13 mouse cellular contexts compared by ENCODE assay signal in genomic region chr11:98449921-98450771, GRCm38 (mm10). TPM values are rescaled to one million over a fixed set of nuclear protein-coding genes. Genes with fewer than 3 reads are reported as not detected.
DNase-seq lines count a peak whose midpoint lies in the region; ATAC-seq and TF ChIP-seq lines count a peak whose summit lies in the region.
"Had no signal": no experiment of that assay in that cellular context is flagged by ENCODE, and none has a peak within 500 bp of the region (broad histone marks: within the 10 kb centered on the region; RNA-seq: fewer than 3 reads in every experiment).

No protein-coding gene starts in this region.

- no peak for TF ChIP-seq CTCF in stomach, postnatal 0 days (IDR thresholded peaks at IDR 0.05; ENCODE audit: low read depth)

- WGBS in stomach, postnatal 0 days, result 69% methylated on average over 20 of the region's 20 CpGs

- TF ChIP-seq EP300 in stomach, postnatal 0 days (optimal IDR thresholded peaks at IDR 0.05), result no peak

- H3K9ac ChIP-seq in stomach, postnatal 0 days (ENCODE audit: low read length), result no peak overlapping the region
- H3K9ac ChIP-seq: hindbrain, embryonic 14.5 days; neural tube, embryonic 13.5 days had no signal

- no peak for ATAC-seq in stomach, postnatal 0 days (ENCODE audit: low FRiP score, low TSS enrichment)
- no peak for ATAC-seq in erythroblast, adult 5-6 weeks (replicated peaks; ENCODE audit: low FRiP score, poor library complexity, severe bottlenecking)
- ATAC-seq: Patski had no signal

- H3K27ac ChIP-seq in stomach, postnatal 0 days (replicated peaks), result no peak overlapping the region; the same call in 1 of the 2 replicates
- H3K27ac ChIP-seq: hindbrain, embryonic 14.5 days; neural tube, embryonic 13.5 days had no signal

- H3K4me3 ChIP-seq in stomach, postnatal 0 days (ENCODE audit: low read depth, low read length), result no peak overlapping the region
- H3K4me3 ChIP-seq: neural tube, embryonic 13.5 days had no signal

- H3K27me3 ChIP-seq in stomach, postnatal 0 days (ENCODE audit: control insufficient read depth, insufficient read depth, low read length), result no peaks in the 10 kb centered on the region
- H3K27me3 ChIP-seq: Patski had no signal

- no peaks in the 10 kb centered on the region; the same call in 1 of the 2 replicates for H3K4me1 ChIP-seq in stomach, postnatal 0 days (replicated peaks; ENCODE audit: control insufficient read depth, insufficient read depth)

- no peaks in the 10 kb centered on the region for H3K36me3 ChIP-seq in stomach, postnatal 0 days (ENCODE audit: control insufficient read depth, insufficient read depth, low read length)
- H3K36me3 ChIP-seq: neural tube, embryonic 13.5 days had no signal

- H3K4me2 ChIP-seq in stomach, postnatal 0 days (replicated peaks; ENCODE audit: low read depth), result 0 out of 2 replicates have a peak overlapping the region, but pooled peaks have one; percentile 55
- H3K4me2 ChIP-seq: hindbrain, embryonic 14.5 days; midbrain, embryonic 11.5 days; neural tube, embryonic 13.5 days had no signal

- peak; percentile 36 for DNase-seq in adrenal gland, postnatal 10 days
- DNase-seq in adrenal gland, adult 2 months, result no peak
- DNase-seq in lung, postnatal 36 days, result peak; percentile 37
- no peak for DNase-seq in lung, postnatal 25 days (ENCODE audit: low spot score)
- peak; percentile 47 for DNase-seq in kidney, postnatal 10 days
- no peak for DNase-seq in stomach, postnatal 0 days (ENCODE audit: low spot score)
- DNase-seq in gastrocnemius, adult 18-20 months (ENCODE audit: low spot score), result no peak
- DNase-seq: gastrocnemius, postnatal 14 days had no signal

- no peaks in the 10 kb centered on the region for H3K9me3 ChIP-seq in stomach, postnatal 0 days (ENCODE audit: control insufficient read depth, low read length)
- H3K9me3 ChIP-seq: neural tube, embryonic 13.5 days had no signal

RNA-seq across cellular contexts. Expression of gene Grb7, which starts 4.0 kb away (rescaled TPM):
- 10 to 100 TPM in 1 of 2 experiments, 1 to 10 TPM in 1; 6.9 to 11.1 TPM for total RNA-seq in adrenal gland, postnatal 10 days (2021)
- under 1 TPM; 0.35 to 0.45 TPM for total RNA-seq in adrenal gland, adult 2 months (2021)
- polyA plus RNA-seq in adrenal gland, adult 2 months (2012; rRNA removed), result 0.97 and 1.1 TPM in 2 replicates
- polyA plus RNA-seq in stomach, postnatal 0 days (2015; fragmentation: Nextera tagmentation; extraction: Ambion mirVana), result 23.0 and 23.8 TPM in 2 replicates
- total RNA-seq in gastrocnemius, adult 18-20 months (2021), result under 1 TPM in 1 of 2 experiments, not detected in 1; 0.12 TPM
- not detected in 2 replicates for total RNA-seq in erythroblast, adult 5-6 weeks (2015; ENCODE audit: low replicate concordance)
- not detected in 2 replicates for total RNA-seq in erythroblast, adult 5-6 weeks (2017; ENCODE audit: low replicate concordance)
- total RNA-seq: gastrocnemius, postnatal 14 days had no signal

RNA-seq across cellular contexts. Expression of gene Mien1, which starts 11.4 kb away (rescaled TPM):
- 10 to 100 TPM; 58.0 to 62.5 TPM for total RNA-seq in adrenal gland, postnatal 10 days (2021)
- total RNA-seq in adrenal gland, adult 2 months (2021), result 10 to 100 TPM; 88.5 to 93.5 TPM
- 43.0 and 49.2 TPM in 2 replicates for polyA plus RNA-seq in adrenal gland, adult 2 months (2012; rRNA removed)
- polyA plus RNA-seq in stomach, postnatal 0 days (2015; fragmentation: Nextera tagmentation; extraction: Ambion mirVana), result 133 and 142 TPM in 2 replicates
- total RNA-seq in gastrocnemius, adult 18-20 months (2021), result 10 to 100 TPM; 36.0 to 37.8 TPM
- 13.4 and 19.9 TPM in 2 replicates for total RNA-seq in erythroblast, adult 5-6 weeks (2015; ENCODE audit: low replicate concordance)
- total RNA-seq in erythroblast, adult 5-6 weeks (2017; ENCODE audit: low replicate concordance), result 1.4 and 3.9 TPM in 2 replicates

RNA-seq across cellular contexts. Expression of gene Erbb2, which starts 37.9 kb away (rescaled TPM):
- total RNA-seq in adrenal gland, postnatal 10 days (2021), result 1 to 10 TPM; 6.0 to 7.6 TPM
- total RNA-seq in adrenal gland, adult 2 months (2021), result 1 to 10 TPM; 2.4 to 5.9 TPM
- 7.0 and 7.2 TPM in 2 replicates for polyA plus RNA-seq in adrenal gland, adult 2 months (2012; rRNA removed)
- 26.9 and 30.7 TPM in 2 replicates for polyA plus RNA-seq in stomach, postnatal 0 days (2015; fragmentation: Nextera tagmentation; extraction: Ambion mirVana)
- 1 to 10 TPM; 1.1 to 1.7 TPM for total RNA-seq in gastrocnemius, adult 18-20 months (2021)
- total RNA-seq in erythroblast, adult 5-6 weeks (2015; ENCODE audit: low replicate concordance), result 0.21 TPM in 1 of 2 replicates, not detected in the other
- 0.28 TPM in 1 of 2 replicates, not detected in the other for total RNA-seq in erythroblast, adult 5-6 weeks (2017; ENCODE audit: low replicate concordance)

RNA-seq across cellular contexts. Expression of gene Pgap3, which starts 49.9 kb away (rescaled TPM):
- 1 to 10 TPM; 4.9 to 6.8 TPM for total RNA-seq in adrenal gland, postnatal 10 days (2021)
- 1 to 10 TPM; 4.7 to 5.9 TPM for total RNA-seq in adrenal gland, adult 2 months (2021)
- 18.4 and 20.3 TPM in 2 replicates for polyA plus RNA-seq in adrenal gland, adult 2 months (2012; rRNA removed)
- 11.0 and 13.4 TPM in 2 replicates for polyA plus RNA-seq in stomach, postnatal 0 days (2015; fragmentation: Nextera tagmentation; extraction: Ambion mirVana)
- 1 to 10 TPM; 2.3 to 3.7 TPM for total RNA-seq in gastrocnemius, adult 18-20 months (2021)
- total RNA-seq in erythroblast, adult 5-6 weeks (2015; ENCODE audit: low replicate concordance), result not detected in 2 replicates
- 0.56 TPM in 1 of 2 replicates, not detected in the other for total RNA-seq in erythroblast, adult 5-6 weeks (2017; ENCODE audit: low replicate concordance)

Comparison
In these comparisons a context has a peak if more than half of its experiments do, and no peak if none do; other contexts are left out.
1. DNase-seq: peak in adrenal gland, postnatal 10 days (single experiment), lung, postnatal 36 days (single experiment) and kidney, postnatal 10 days (single experiment); none in adrenal gland, adult 2 months (single experiment), lung, postnatal 25 days (single experiment), stomach, postnatal 0 days (single experiment) and gastrocnemius, adult 18-20 months (single experiment).
2. RNA of gene Grb7, which starts 4.0 kb away (total RNA-seq): 6.9 to 11.1 TPM in adrenal gland, postnatal 10 days; 0.35 to 0.45 TPM in adrenal gland, adult 2 months, 0.12 TPM in gastrocnemius, adult 18-20 months and not detected in erythroblast, adult 5-6 weeks; every median in the first group is over 4 times any median in the second.